Mouse (Mus musculus): ENCODE results near the gene Sdhc. TPM values are rescaled to one million over a fixed set of nuclear protein-coding genes. Genes with fewer than 3 reads are reported as not detected.
"Not testable (repeated sequence)": the region's sequence is repeated elsewhere in the genome, so short reads cannot be mapped to it uniquely, and the experiment has no call there.

Sdhc gene
- polyA plus RNA-seq, 1 experiment from 2014 or later = 425 TPM

DNA sequence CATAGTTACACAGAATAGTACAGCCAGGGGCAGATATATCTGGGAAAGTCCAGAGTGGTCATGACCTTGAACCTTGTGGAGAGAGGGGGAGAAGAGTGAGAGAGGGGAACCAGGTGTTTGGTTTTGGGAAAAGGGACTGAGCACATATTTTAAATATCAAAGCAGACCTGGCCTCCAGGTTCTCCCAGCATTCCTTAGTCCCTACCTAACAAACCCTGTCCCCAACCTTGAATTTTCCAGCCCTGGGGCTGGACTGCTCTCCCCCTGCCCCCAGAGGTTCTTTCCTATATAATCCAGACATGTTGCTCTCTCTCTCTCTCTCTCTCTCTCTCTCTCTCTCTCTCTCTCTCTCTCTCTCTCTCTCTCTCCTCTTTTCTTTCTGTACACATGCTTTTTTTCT, 53.3 kb downstream of the Sdhc start:
- Histone ChIP-seq H3K9ac (no peak overlapping the region), H3K27me3 (replicated peaks) (no peaks in the 10 kb centered on the region), H3K36me3 (no peaks in the 10 kb centered on the region), H3K27ac (ENCODE audit: poor library complexity, severe bottlenecking) (no peak overlapping the region), H3K4me2 (no peak overlapping the region), H3K9me3 (replicated peaks) (no peaks in the 10 kb centered on the region), H3K4me1 (replicated peaks) (peaks cover 19% of the 10 kb centered on the region), H3K4me3 (no peak overlapping the region)
- ATAC-seq (ENCODE audit: insufficient number of reproducible peaks, low FRiP score) = no peak

DNA sequence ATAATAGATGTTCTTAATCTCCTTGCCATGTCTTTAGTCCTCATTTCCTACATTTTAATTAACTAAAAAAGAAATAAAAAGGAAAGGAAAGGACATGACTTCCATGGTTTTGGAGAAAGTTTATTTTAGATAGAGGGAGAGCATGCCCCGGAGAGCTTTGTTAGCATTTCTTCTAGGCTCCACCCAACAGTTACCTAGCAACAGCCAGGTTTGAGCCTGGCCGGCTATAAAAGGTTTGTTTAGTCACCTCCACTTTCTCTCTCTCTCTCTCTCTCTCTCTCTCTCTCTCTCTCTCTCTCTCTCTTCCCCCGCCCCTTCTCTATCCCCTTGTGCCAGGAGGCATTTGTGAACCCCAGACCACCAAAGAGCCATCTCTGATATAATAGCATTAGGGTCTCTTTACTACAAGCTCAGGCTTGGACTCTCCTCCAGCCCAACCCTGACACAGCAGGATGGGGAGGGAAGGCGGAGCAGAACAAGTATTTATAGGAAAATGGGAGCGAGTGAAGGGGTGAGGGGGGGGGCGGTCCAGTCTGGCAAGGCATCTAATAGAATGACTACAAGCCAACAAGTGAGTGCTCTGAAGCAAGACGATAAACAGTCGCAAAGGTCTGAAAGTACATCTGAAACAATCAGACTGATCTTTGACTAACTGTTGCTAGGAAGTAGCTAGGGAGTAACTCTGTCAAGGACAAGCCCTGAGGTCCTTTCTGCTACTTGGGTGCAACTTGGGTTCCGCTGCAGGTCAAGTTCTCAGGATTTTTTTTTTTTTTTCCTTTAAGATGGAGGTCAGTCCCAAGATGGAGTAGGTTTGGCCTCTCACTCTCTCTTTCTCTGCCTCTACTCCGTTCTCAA, 54.1 kb downstream of the Sdhc start:
- Histone ChIP-seq H3K27me3 (replicated peaks) (no peaks in the 10 kb centered on the region), H3K36me3 (no peaks in the 10 kb centered on the region), H3K4me3 (0 out of 2 replicates have a peak overlapping the region, but pooled peaks have one; percentile 8), H3K4me1 (replicated peaks) (peaks cover 19% of the 10 kb centered on the region), H3K27ac (ENCODE audit: poor library complexity, severe bottlenecking) (no peak overlapping the region), H3K9ac (no peak overlapping the region), H3K9me3 (replicated peaks) (no peaks in the 10 kb centered on the region), H3K4me2 (peak overlapping the region; percentile 51)
- WGBS = 23% methylated on average over 10 of the region's 10 CpGs
- no peak for ATAC-seq (ENCODE audit: insufficient number of reproducible peaks, low FRiP score)

GRCm38 (mm10) chr1:171094424-171094823, 56.0 kb downstream of the Sdhc start:
- H3K4me3 ChIP-seq = no peak overlapping the region
- H3K9ac ChIP-seq = no peak overlapping the region
- H3K4me1 ChIP-seq (replicated peaks) = peaks cover 19% of the 10 kb centered on the region
- no peaks in the 10 kb centered on the region for H3K36me3 ChIP-seq
- H3K27ac ChIP-seq (ENCODE audit: poor library complexity, severe bottlenecking) = no peak overlapping the region
- ATAC-seq (ENCODE audit: insufficient number of reproducible peaks, low FRiP score) = no peak
- WGBS = 50% methylated on average over 4 of the region's 4 CpGs
- H3K4me2 ChIP-seq = no peak overlapping the region
- no peaks in the 10 kb centered on the region for H3K9me3 ChIP-seq (replicated peaks)
- no peaks in the 10 kb centered on the region; the same call in 1 of the 2 replicates for H3K27me3 ChIP-seq (replicated peaks)

DNA sequence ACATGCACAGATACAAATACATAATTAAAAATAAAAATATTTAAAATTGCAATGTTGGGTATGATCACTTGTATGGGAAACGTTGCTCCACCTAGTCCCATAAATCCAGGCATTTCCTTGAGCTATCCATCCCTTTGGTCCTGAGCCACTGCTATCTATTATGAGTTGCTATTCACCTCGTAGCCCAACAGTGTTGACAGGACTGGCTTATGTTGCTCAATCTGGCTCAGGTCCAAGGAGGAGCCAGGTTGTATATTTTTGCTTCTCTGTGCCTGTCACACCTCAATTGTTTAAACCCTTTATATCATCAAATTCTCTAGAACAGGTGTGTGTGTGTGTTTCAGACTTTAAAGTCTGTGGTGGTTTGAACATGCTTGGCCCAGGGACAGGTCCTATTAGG, 59.6 kb downstream of the Sdhc start:
- Histone ChIP-seq H3K27me3 (replicated peaks) (peaks cover 15% of the 10 kb centered on the region), H3K27ac (ENCODE audit: poor library complexity, severe bottlenecking) (no peak overlapping the region), H3K36me3 (no peaks in the 10 kb centered on the region), H3K4me3 (no peak overlapping the region), H3K9me3 (replicated peaks) (no peaks in the 10 kb centered on the region), H3K9ac (no peak overlapping the region), H3K4me2 (no peak overlapping the region), H3K4me1 (replicated peaks) (peaks cover 7% of the 10 kb centered on the region; the same call in 1 of the 2 replicates)
- 43% methylated on average over 2 of the region's 2 CpGs for WGBS
- ATAC-seq (ENCODE audit: insufficient number of reproducible peaks, low FRiP score) = no peak

GRCm38 (mm10) chr1:171089891-171090290, 60.5 kb downstream of the Sdhc start:
- H3K4me2 ChIP-seq = no peak overlapping the region
- no peaks in the 10 kb centered on the region for H3K36me3 ChIP-seq
- no peak overlapping the region for H3K9ac ChIP-seq
- H3K27ac ChIP-seq (ENCODE audit: poor library complexity, severe bottlenecking) = no peak overlapping the region
- H3K9me3 ChIP-seq (replicated peaks) = no peaks in the 10 kb centered on the region
- peaks cover 19% of the 10 kb centered on the region for H3K27me3 ChIP-seq (replicated peaks)
- H3K4me1 ChIP-seq (replicated peaks) = peaks cover 11% of the 10 kb centered on the region; the same call in 1 of the 2 replicates
- H3K4me3 ChIP-seq = no peak overlapping the region
- 89% methylated on average over 1 of the region's 1 CpGs for WGBS
- ATAC-seq (ENCODE audit: insufficient number of reproducible peaks, low FRiP score) = no peak

GRCm38 (mm10) chr1:171088237-171088869, 62.0 kb downstream of the Sdhc start:
- ATAC-seq (ENCODE audit: insufficient number of reproducible peaks, low FRiP score); H3K27ac ChIP-seq (ENCODE audit: poor library complexity, severe bottlenecking); H3K36me3 ChIP-seq; H3K9me3 ChIP-seq (replicated peaks); H3K9ac ChIP-seq: not testable (repeated sequence)
- Histone ChIP-seq H3K4me1 (replicated peaks) (peaks cover 11% of the 10 kb centered on the region; the same call in 1 of the 2 replicates), H3K4me2 (peak overlapping the region; percentile 55), H3K27me3 (replicated peaks) (peaks cover 21% of the 10 kb centered on the region), H3K4me3 (0 out of 2 replicates have a peak overlapping the region, but pooled peaks have one; percentile 14)
- 5% methylated on average over 10 of the region's 10 CpGs for WGBS

DNA sequence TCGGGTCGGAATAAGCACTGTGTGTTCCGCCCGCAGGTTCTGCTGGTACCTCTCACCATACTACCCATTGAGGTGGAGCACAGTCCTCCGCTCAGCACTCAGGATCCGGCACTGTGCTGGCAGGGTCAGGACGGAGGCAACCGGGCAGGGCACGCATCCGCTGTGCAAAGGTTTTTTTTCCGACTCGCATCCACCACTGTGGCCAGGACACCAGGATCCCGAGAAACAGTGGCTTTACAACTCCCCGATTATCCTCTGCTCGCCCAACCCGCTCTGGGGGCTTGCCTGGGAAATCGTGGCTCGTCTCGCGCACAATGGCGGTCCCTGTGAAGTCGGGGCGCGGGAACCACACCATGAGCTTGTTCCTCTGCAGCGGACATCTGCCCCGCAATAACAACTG, 64.7 kb downstream of the Sdhc start:
- no peak for ATAC-seq (ENCODE audit: insufficient number of reproducible peaks, low FRiP score)
- under 1% methylated on average over 26 of the region's 26 CpGs for WGBS
- Histone ChIP-seq H3K4me2 (peak overlapping the region; percentile 83), H3K36me3 (no peaks in the 10 kb centered on the region), H3K9ac (peak overlapping the region; percentile 55), H3K27ac (ENCODE audit: poor library complexity, severe bottlenecking) (no peak overlapping the region), H3K4me1 (replicated peaks) (peaks cover 11% of the 10 kb centered on the region; the same call in 1 of the 2 replicates), H3K9me3 (replicated peaks) (no peaks in the 10 kb centered on the region), H3K27me3 (replicated peaks) (peaks cover 29% of the 10 kb centered on the region), H3K4me3 (peak overlapping the region; percentile 56)

DNA sequence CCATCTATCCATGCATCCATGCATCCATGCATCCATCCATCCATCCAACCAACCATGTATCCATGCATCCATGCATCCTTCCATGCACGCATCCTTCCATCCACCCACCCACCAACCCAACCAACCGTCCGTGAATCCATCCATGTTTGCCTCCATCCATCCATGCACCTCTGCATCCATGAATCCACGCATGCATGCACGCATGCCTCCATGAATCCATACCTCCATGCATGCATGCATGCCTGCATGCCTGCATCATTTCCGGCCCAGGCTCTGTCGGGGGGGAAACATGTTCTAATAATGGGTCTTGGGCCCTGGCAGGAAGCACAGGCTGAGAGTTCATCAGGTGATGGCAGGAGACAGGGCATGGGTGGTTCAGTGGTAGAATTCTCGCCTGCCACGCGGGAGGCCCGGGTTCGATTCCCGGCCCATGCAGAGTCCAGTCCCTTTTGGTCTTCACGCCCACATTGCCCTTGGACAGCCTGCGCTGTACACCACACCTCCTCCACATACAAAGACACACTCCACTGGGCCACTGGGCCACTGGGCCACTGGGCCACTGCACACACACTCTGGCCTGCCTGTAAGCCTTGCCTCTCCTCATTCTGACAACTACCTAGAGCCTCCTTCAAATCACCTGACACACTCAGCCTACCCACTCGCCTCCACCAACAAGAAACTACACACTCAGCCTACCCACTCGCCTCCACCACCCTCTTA, 68.7 kb downstream of the Sdhc start:
- 32% methylated on average over 11 of the region's 17 CpGs for WGBS
- H3K27ac ChIP-seq (ENCODE audit: poor library complexity, severe bottlenecking); H3K36me3 ChIP-seq; H3K4me3 ChIP-seq; H3K9me3 ChIP-seq (replicated peaks); H3K4me2 ChIP-seq; H3K9ac ChIP-seq; H3K4me1 ChIP-seq (replicated peaks): not testable (repeated sequence)
- ATAC-seq (ENCODE audit: insufficient number of reproducible peaks, low FRiP score) = peak; percentile 13
- peaks cover 33% of the 10 kb centered on the region for H3K27me3 ChIP-seq (replicated peaks)

- no CpG with 5 or more reads among the region's 43 CpGs for WGBS
- not testable (repeated sequence) for H3K4me2 ChIP-seq
- ATAC-seq (ENCODE audit: insufficient number of reproducible peaks, low FRiP score) = peak; percentile 58
Measured at GRCm38 (mm10) chr1:171079825-171080224, 70.6 kb downstream of the Sdhc start.

DNA sequence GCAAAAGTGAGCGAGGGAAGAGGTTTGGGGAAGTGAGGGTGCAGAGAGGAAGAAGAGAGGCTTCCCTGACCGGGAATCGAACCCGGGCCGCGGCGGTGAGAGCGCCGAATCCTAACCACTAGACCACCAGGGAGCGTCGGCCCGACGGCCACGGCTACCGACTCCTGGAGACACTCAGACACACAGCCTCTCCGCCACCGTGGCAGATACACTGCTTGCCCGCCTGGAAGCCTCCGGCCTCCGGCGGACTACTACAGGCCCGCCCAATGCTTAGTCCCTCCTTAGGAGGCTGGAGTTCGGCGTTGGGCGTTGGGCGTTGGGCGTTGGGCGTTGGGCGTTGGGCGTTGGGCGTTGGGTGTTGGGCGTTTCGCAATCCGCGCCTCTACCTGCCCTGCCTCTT, 71.1 kb downstream of the Sdhc start:
- not testable (repeated sequence) for H3K36me3 ChIP-seq, H3K4me2 ChIP-seq

More at GRCm38 (mm10) chr1:171079825-171080224, 70.6 kb downstream of the Sdhc start:
- not testable (repeated sequence) for H3K4me1 ChIP-seq (replicated peaks); H3K9me3 ChIP-seq (replicated peaks); H3K36me3 ChIP-seq; H3K4me3 ChIP-seq; H3K9ac ChIP-seq; H3K27ac ChIP-seq (ENCODE audit: poor library complexity, severe bottlenecking)
- peaks cover 27% of the 10 kb centered on the region for H3K27me3 ChIP-seq (replicated peaks)

GRCm38 (mm10) chr1:171078419-171078818, 72.0 kb downstream of the Sdhc start:
- H3K27ac ChIP-seq (ENCODE audit: poor library complexity, severe bottlenecking); H3K9me3 ChIP-seq (replicated peaks); H3K4me1 ChIP-seq (replicated peaks); H3K9ac ChIP-seq; ATAC-seq (ENCODE audit: insufficient number of reproducible peaks, low FRiP score); H3K36me3 ChIP-seq: not testable (repeated sequence)
- 0 out of 2 replicates have a peak overlapping the region, but pooled peaks have one; percentile 31 for H3K4me3 ChIP-seq
- WGBS = 20% methylated on average over 12 of the region's 12 CpGs
- peak overlapping the region; percentile 56 for H3K4me2 ChIP-seq
- H3K27me3 ChIP-seq (replicated peaks) = peaks cover 34% of the 10 kb centered on the region

More for the DNA sequence above, 71.1 kb downstream of the Sdhc start:
- peaks cover 26% of the 10 kb centered on the region for H3K27me3 ChIP-seq (replicated peaks)
- peak; percentile 59 for ATAC-seq (ENCODE audit: insufficient number of reproducible peaks, low FRiP score)
- not testable (repeated sequence) for H3K4me3 ChIP-seq; H3K9ac ChIP-seq; H3K27ac ChIP-seq (ENCODE audit: poor library complexity, severe bottlenecking); H3K9me3 ChIP-seq (replicated peaks); H3K4me1 ChIP-seq (replicated peaks)
- WGBS = 0% methylated on average over 1 of the region's 35 CpGs
